Mouse (Mus musculus) midbrain, embryonic 16.5 days (tissue): ENCODE measurements at regions not wholly inside any gene's neighbourhood (a gene's known extent, or its start where the extent isn't known, plus 50 kb on each side); places are given as distances from the start of the nearest gene placed in this dataset.

Experiments
- ATAC-seq: fragments of 200-750 bp; cut with Nextera tagmentation; 2 replicates; pipeline ENCODE4 v1.8.0; 2017; ENCODE audit warnings: moderate TSS enrichment
- H3K27ac ChIP-seq: fragments of 300-500 bp; sonication (generic); 2 replicates; pipeline ENCODE4 v1.5.1; 2014; ENCODE audit warnings: mild to moderate bottlenecking, low read length, mixed read lengths
- H3K27me3 ChIP-seq: fragments of 300-500 bp; sonication (generic); 2 replicates; pipeline ENCODE4 v1.6.1; 2014; ENCODE audit warnings: low read depth, low read length, mixed read lengths; ENCODE audit not compliant: control insufficient read depth, insufficient read depth
- H3K36me3 ChIP-seq: fragments of 300-500 bp; sonication (generic); 2 replicates; pipeline ENCODE4 v1.6.1; 2014; ENCODE audit warnings: mild to moderate bottlenecking, low read length, moderate library complexity, mixed read lengths; ENCODE audit not compliant: control insufficient read depth, insufficient read depth
- H3K4me1 ChIP-seq: fragments of 300-500 bp; sonication (generic); 2 replicates; pipeline ENCODE4 v1.6.1; 2014; ENCODE audit warnings: mild to moderate bottlenecking, low read length, mixed read lengths; ENCODE audit not compliant: control insufficient read depth, insufficient read depth
- H3K4me2 ChIP-seq: fragments of 300-500 bp; sonication (generic); 2 replicates; pipeline ENCODE4 v1.6.1; 2014; ENCODE audit warnings: mild to moderate bottlenecking, low read length, mixed read lengths
- H3K4me3 ChIP-seq: fragments of 300-500 bp; sonication (generic); 2 replicates; pipeline ENCODE4 v1.5.1; 2014; ENCODE audit warnings: low read depth, mild to moderate bottlenecking, low read length, moderate library complexity, mixed read lengths
- H3K9ac ChIP-seq: fragments of 300-500 bp; sonication (generic); 2 replicates; pipeline ENCODE4 v1.6.1; 2014; ENCODE audit warnings: low read depth, low read length, mixed read lengths
- H3K9me3 ChIP-seq: fragments of 300-500 bp; sonication (generic); replicated peaks from 2 replicates; pipeline ENCODE4 v1.6.1; 2014; ENCODE audit warnings: mild to moderate bottlenecking, low read length, mixed read lengths; ENCODE audit not compliant: control insufficient read depth, poor library complexity, severe bottlenecking
- WGBS: fragments of 180-500 bp; shearing (Covaris S2); extraction: QIAGEN DNeasy Blood & Tissue Kit; methylation state at CpG from one replicate; pipeline ENCODE4 v1.1.7; 2014; 5-methylcytosine and 5-hydroxymethylcytosine counted together

- H3K36me3 ChIP-seq, result no peaks in the 10 kb centered on the region
- H3K27me3 ChIP-seq, result no peaks in the 10 kb centered on the region
- H3K4me3 ChIP-seq, result no peak overlapping the region
- no peaks in the 10 kb centered on the region for H3K4me1 ChIP-seq
- WGBS, result 52% methylated on average over 4 of the region's 4 CpGs
- no peak overlapping the region for H3K4me2 ChIP-seq
- H3K9me3 ChIP-seq, result 0 out of 2 replicates have a peak, but pooled peaks cover 3% of the 10 kb centered on the region
- no peak for ATAC-seq
- no peak overlapping the region for H3K9ac ChIP-seq
- H3K27ac ChIP-seq, result no peak overlapping the region
Measured at GRCm38 (mm10) chr7:136613496-136613895, 280.9 kb upstream of the Mgmt start.

DNA sequence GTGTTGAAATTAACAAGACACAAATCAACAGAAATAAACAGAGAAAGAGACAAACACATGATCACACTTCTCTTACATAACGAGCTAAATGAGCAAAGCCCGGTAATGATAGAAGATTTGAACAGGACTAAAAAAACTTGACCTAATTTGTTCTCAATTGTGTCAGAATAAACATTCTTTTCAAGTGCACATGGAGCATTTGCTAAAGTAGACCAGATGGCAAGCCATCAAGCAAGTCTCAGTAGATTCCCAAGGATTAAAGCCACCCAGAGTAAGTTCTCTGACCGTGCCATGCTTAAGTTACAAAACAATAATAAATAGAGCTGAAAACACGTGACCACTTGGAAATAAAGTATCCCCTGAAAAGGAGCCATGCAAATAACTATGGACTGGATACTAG, 269.9 kb upstream of the Mgmt start:
- H3K36me3 ChIP-seq, result no peaks in the 10 kb centered on the region
- H3K9ac ChIP-seq, result no peak overlapping the region
- H3K27ac ChIP-seq, result no peak overlapping the region
- no peaks in the 10 kb centered on the region for H3K9me3 ChIP-seq
- no peak overlapping the region for H3K4me2 ChIP-seq
- no peak overlapping the region for H3K4me3 ChIP-seq
- no peaks in the 10 kb centered on the region for H3K27me3 ChIP-seq
- 41% methylated on average over 4 of the region's 4 CpGs for WGBS
- H3K4me1 ChIP-seq, result no peaks in the 10 kb centered on the region
- ATAC-seq, result no peak

GRCm38 (mm10) chr7:136631089-136631488, 263.3 kb upstream of the Mgmt start:
- no peak overlapping the region for H3K4me2 ChIP-seq
- H3K4me3 ChIP-seq, result no peak overlapping the region
- no peaks in the 10 kb centered on the region for H3K9me3 ChIP-seq
- no peaks in the 10 kb centered on the region; the same call in 1 of the 2 replicates for H3K4me1 ChIP-seq
- H3K27ac ChIP-seq, result no peak overlapping the region
- no peak for ATAC-seq
- no peaks in the 10 kb centered on the region for H3K27me3 ChIP-seq
- no peak overlapping the region for H3K9ac ChIP-seq
- WGBS, result 57% methylated on average over 3 of the region's 3 CpGs
- no peaks in the 10 kb centered on the region for H3K36me3 ChIP-seq

- Histone ChIP-seq H3K27me3 (no peaks in the 10 kb centered on the region), H3K27ac (no peak overlapping the region), H3K9me3 (no peaks in the 10 kb centered on the region), H3K4me1 (no peaks in the 10 kb centered on the region; the same call in 1 of the 2 replicates), H3K4me3 (no peak overlapping the region), H3K4me2 (no peak overlapping the region), H3K36me3 (no peaks in the 10 kb centered on the region), H3K9ac (no peak overlapping the region)
- no peak for ATAC-seq
- WGBS, result 37% methylated on average over 5 of the region's 5 CpGs
Measured at GRCm38 (mm10) chr7:136640160-136640559, 254.3 kb upstream of the Mgmt start.

GRCm38 (mm10) chr7:136640771-136641170, 253.6 kb upstream of the Mgmt start:
- H3K36me3 ChIP-seq, result no peaks in the 10 kb centered on the region
- H3K27me3 ChIP-seq, result no peaks in the 10 kb centered on the region
- H3K4me1 ChIP-seq, result no peaks in the 10 kb centered on the region; the same call in 1 of the 2 replicates
- H3K4me2 ChIP-seq, result no peak overlapping the region
- no peak overlapping the region for H3K4me3 ChIP-seq
- no peak overlapping the region for H3K9ac ChIP-seq
- no peak for ATAC-seq
- H3K27ac ChIP-seq, result no peak overlapping the region
- 85% methylated on average over 7 of the region's 7 CpGs for WGBS
- no peaks in the 10 kb centered on the region for H3K9me3 ChIP-seq

GRCm38 (mm10) chr7:136649796-136650195, 244.6 kb upstream of the Mgmt start:
- Histone ChIP-seq H3K36me3 (no peaks in the 10 kb centered on the region), H3K4me1 (no peaks in the 10 kb centered on the region), H3K4me3 (no peak overlapping the region), H3K9ac (no peak overlapping the region), H3K27me3 (no peaks in the 10 kb centered on the region), H3K9me3 (no peaks in the 10 kb centered on the region; the same call in 1 of the 2 replicates), H3K27ac (no peak overlapping the region), H3K4me2 (no peak overlapping the region)
- no peak for ATAC-seq
- 85% methylated on average over 4 of the region's 4 CpGs for WGBS

DNA sequence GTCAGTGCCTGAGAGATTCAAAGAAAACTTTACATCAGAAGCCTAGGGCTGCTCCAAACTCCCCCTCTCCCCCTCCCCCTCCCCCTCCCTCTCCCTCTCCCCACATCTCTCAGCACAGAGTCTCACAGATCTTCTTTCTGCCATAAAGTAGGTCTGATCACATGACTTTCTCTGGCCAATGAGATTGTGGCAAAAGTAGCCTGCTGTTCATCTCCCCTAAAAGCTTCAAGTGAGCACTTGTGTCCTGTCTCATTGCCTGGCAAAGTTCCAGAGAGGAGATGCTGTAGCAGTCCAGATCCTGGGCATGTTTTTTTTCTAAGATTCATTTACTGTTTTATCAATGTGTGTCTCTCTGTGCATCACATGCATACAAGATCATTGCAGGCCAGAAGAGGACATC, 234.5 kb upstream of the Mgmt start:
- Histone ChIP-seq H3K27ac (no peak overlapping the region), H3K4me2 (no peak overlapping the region), H3K9me3 (no peaks in the 10 kb centered on the region), H3K4me3 (no peak overlapping the region), H3K4me1 (no peaks in the 10 kb centered on the region), H3K27me3 (no peaks in the 10 kb centered on the region; the same call in 1 of the 2 replicates), H3K36me3 (no peaks in the 10 kb centered on the region), H3K9ac (no peak overlapping the region)
- ATAC-seq, result no peak

- Histone ChIP-seq H3K4me2 (no peak overlapping the region), H3K4me3 (no peak overlapping the region), H3K27me3 (no peaks in the 10 kb centered on the region; the same call in 1 of the 2 replicates), H3K4me1 (no peaks in the 10 kb centered on the region), H3K27ac (no peak overlapping the region), H3K36me3 (no peaks in the 10 kb centered on the region), H3K9ac (no peak overlapping the region), H3K9me3 (no peaks in the 10 kb centered on the region)
- ATAC-seq, result no peak
- WGBS, result 56% methylated on average over 2 of the region's 2 CpGs
Measured at GRCm38 (mm10) chr7:136660401-136660800, 234.0 kb upstream of the Mgmt start.

DNA sequence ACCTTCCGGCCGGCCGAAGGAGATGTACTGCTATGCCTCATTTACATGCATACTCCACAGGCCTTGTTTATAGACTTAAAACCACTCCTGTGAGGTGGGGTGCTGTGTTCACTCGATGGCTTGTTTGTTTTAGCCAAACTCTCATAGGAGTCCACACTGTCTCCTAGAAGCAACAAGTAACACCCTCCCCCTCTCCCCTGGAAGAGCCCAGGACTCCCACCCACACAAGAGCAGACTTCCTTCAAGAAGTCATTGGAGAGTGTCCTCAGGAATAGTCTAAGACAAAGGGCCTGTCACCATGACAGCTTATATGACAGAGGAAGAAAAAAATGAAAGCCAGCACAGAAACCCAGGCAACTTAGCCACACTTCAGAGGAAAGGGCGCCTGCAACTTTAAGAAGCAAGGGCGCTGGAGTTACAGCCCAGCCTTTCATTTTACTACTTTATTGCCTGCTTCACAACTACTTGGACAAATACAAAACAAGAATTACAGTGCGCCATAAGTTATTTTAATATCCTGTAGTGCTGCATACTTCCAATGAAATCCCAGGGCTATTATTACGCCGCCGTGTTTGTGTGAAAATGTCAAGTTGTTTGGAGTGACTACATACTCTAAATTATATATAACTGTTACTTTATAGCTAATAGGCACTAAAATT, 229.9 kb upstream of the Mgmt start:
- WGBS, result 73% methylated on average over 10 of the region's 10 CpGs
- H3K4me2 ChIP-seq, result no peak overlapping the region
- no peak overlapping the region for H3K4me3 ChIP-seq
- no peaks in the 10 kb centered on the region for H3K4me1 ChIP-seq
- no peak overlapping the region for H3K27ac ChIP-seq
- H3K27me3 ChIP-seq, result no peaks in the 10 kb centered on the region; the same call in none of the 2 replicates
- ATAC-seq, result no peak
- no peak overlapping the region for H3K9ac ChIP-seq
- H3K9me3 ChIP-seq, result no peaks in the 10 kb centered on the region
- H3K36me3 ChIP-seq, result no peaks in the 10 kb centered on the region
